In genomic region chr1:183679949-183680348, GRCm38 (mm10) we compare ENCODE assay signal across 8 mouse cellular contexts.
A peak's percentile ranks its signal among the peaks of the same experiment; 100 is the strongest.
DNase-seq lines count a peak whose midpoint lies in the region; ATAC-seq lines count a peak whose summit lies in the region.

No protein-coding gene starts in this region.

- no peak overlapping the region for H3K4me2 ChIP-seq in hindbrain, embryonic 12.5 days (replicated peaks)

- no peak overlapping the region for H3K4me3 ChIP-seq in hindbrain, embryonic 12.5 days

- H3K27me3 ChIP-seq in hindbrain, embryonic 12.5 days: no peaks in the 10 kb centered on the region

- H3K9ac ChIP-seq in hindbrain, embryonic 12.5 days: no peak overlapping the region

- no peaks in the 10 kb centered on the region for H3K9me3 ChIP-seq in hindbrain, embryonic 12.5 days (replicated peaks)

- no peak overlapping the region for H3K27ac ChIP-seq in hindbrain, embryonic 12.5 days

- no peaks in the 10 kb centered on the region for H3K36me3 ChIP-seq in hindbrain, embryonic 12.5 days

- no peak for ATAC-seq in hindbrain, embryonic 12.5 days (ENCODE audit: low FRiP score)
- ATAC-seq in CD4-positive, CD25-positive, alpha-beta regulatory T cell, adult 4 months: no peak

- DNase-seq in cerebellum, postnatal 14 days: peak; percentile 56 to 61
- DNase-seq in cerebellum, adult 18-20 months: no peak
- DNase-seq in 3T3-L1 (ENCODE audit: low read depth, low spot score): peak; percentile 89
- peak; percentile 57 for DNase-seq in gastrocnemius, postnatal 10 days
- DNase-seq in layer of hippocampus, adult 9-10 months (ENCODE audit: low spot score): peak; percentile 3
- peak; percentile 50 to 54 for DNase-seq in right cerebral cortex, postnatal 10 days (ENCODE audit: low spot score in 2 of 2)

- 72% methylated on average over 11 of the region's 11 CpGs for WGBS in hindbrain, embryonic 12.5 days

- no peaks in the 10 kb centered on the region for H3K4me1 ChIP-seq in hindbrain, embryonic 12.5 days

Comparison
In these comparisons a context has a peak if more than half of its experiments do, and no peak if none do; other contexts are left out.
1. DNase-seq: peak in cerebellum, postnatal 14 days (2 of 2), 3T3-L1 (single experiment), gastrocnemius, postnatal 10 days (single experiment), layer of hippocampus, adult 9-10 months (single experiment) and right cerebral cortex, postnatal 10 days (2 of 2); none in cerebellum, adult 18-20 months (0 of 2).